Mouse (Mus musculus) testis, postnatal 14 days (tissue): Measurements from ENCODE around the gene Iqcf3.
"Not testable (repeated sequence)": the region's sequence is repeated elsewhere in the genome, so short reads cannot be mapped to it uniquely, and the experiment has no call there.

Experiments used
- DNase-seq: peaks from one replicate; pipeline ENCODE4 v3.0.0; 2021; ENCODE audit warnings: low spot score

Iqcf3 gene

DNA sequence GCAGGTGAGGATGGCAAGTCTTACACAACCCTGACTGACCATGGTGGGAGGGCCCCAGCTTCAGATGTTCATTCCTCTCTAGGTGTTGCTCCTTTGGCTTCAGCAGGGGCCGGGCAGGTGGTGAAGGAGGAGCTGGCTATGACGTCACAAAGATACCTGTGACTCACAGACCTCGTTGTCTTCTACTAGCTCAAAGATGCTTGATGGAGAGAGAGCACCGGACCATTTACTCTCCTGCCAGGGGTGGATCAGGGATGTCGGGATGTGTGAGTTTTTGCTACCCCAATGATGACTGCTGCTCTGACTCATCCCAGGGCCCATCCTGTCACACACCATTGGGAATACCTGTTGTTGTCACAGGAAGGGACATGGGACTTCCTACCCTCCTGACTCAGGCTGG lies at the start of gene Iqcf3:
TSS of gene Iqcf3 (minus strand) at position 101 of the 400 bp plus-strand sequence.
- DNase-seq = no peak

DNA sequence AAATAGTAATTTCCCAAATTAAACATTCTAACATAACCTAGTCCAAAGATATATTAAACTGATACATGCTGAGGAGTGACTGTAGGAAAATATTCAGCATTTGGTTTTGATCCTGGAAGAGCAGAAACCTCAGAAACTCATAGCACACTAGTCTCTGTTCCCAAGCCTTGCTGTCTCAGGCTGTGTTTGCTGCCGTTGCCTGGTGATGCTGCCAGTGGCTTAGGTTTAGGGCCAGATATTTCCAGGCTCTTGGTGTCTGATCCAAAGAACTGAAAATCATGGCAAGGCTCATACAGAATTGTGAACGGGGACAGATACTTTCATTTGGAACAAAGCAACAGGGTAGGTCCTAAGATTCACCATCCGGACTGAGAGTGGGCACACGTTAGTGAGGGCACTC lies 49.3 kb upstream of the Iqcf3 start:
- DNase-seq = no peak

DNA sequence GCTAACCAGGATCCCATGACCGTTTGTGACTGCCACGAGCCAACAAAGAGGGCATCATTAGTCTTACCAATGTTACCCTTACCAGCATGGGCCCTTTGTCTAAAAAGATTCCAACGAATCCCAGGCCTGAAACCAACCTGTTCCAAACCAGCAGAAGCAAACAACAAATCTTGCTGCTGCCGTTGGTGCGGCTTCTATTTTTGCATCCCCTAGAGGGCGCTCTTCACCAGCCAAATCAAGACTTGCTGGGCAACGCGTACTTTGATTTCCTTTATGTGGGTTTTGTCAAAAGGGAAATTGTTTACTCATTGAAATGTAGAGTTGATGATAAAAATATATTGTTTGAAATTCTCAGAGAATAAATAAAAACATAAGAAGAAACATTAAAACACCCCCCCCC lies 39.1 kb upstream of the Iqcf3 start:
- DNase-seq = peak; percentile 59

DNA sequence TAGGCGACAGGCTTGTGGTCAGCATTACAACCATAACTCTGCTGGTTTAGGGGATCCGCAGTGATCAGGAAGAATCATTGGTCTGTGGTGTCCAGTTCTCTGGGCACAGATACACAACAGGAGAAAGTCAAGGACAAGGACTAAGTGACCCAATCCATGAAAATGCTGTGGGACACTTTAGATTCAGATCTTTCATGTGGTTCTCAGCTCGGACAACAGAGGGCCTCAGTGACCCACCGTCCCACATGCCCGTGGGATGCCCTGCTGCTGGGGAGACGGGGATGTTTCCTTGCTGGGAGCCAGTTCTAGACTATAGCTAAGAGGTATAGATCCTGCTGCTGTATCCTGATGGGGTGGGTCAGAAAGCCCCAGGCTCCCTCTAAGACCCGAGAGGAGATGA lies 37.0 kb upstream of the Iqcf3 start:
- no peak for DNase-seq

DNA sequence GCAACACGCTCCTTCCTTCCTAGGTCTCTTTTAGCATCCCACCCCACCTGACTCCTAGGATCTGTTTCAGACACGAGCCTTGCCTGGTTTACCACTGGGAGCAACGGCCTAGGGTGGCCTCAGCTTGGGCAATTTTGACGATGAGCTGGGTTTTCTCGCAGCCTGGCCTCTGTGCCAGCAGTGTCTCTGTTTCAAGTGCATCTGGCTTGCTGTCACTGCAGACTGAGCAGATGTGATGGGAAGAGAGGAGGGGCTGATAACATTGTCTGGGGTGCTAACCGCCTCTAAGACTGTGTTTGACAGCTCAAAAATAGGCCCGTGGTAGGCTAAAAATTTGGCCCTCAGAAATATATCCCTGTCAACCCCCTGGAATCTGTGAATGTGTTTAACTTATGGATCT lies 34.4 kb upstream of the Iqcf3 start:
- no peak for DNase-seq

DNA sequence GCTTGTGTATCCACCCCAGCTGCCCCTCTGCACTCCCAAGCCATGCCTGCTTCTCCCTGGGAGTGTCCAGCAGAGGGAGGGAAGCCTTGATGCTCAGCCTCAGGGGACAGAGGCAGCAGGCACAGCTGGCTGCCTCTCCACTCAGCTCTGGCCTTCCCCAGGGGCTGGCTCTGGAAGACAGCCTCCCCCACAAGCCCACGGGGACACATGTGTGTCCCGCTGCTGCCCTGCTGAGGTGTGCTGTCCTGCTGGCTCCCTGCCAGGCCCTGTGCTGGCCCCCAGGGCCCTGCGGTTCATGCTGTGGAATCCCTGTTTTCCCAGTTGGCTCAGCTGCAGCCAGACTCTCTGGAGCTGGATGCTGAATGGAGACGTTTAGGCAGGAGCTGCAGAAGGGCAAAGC lies 34.0 kb upstream of the Iqcf3 start:
- not testable (repeated sequence) for DNase-seq

DNA sequence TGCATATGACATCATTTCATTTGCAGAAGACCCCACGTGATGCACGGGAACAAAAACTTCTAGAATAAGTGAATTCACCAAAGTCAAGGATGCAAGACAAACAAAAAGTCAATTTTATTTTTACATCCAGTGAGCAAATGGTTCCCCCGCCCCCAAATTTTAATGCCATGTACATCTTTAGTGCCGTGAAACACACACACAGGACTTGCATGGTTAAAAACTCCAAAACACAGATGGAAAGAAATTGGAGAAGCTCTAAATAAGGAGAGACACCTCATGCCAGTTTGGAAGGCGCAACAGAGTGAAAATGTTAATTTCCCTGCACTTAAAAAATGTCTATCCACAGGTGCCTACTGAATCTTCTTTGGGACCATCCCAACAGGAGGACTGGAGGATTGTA lies 30.7 kb upstream of the Iqcf3 start:
- DNase-seq = no peak

DNA sequence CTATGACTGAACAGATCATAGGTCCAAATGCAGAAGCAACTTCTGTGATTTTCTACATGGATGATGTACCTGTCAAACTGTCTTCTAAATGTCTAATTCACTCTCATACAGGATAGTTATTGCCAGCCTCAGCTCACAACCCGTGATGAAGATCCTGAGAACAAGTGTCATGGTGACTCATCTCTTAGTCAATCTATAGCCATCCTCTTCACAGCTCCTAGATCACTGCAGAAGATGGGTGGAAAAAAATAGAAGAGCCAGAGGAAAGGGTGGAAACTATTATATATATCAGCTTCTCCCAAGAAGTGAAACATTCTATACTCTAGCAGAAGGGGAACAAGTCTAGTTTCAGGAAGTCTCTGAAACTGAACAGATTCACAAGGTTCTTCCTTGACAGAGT lies 21.1 kb upstream of the Iqcf3 start:
- no peak for DNase-seq

DNA sequence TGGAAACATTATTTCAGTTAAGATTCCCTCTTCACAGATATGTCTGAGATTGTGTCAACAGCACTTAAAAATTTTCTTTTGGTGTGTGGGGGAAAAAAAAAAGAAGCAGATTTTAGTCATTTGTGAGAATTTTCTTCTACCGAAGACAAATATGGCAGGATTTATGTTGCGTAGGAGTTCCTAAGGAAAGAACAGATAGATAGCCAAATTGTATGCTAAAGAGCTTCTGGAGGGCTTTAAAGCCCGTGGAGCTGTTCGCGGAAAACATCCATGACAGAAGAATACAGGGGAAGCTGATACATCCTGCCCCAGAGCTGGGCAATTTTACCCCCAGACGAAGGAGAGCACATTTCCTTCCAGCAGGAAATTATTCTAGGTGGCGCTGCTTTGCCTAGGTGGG lies 18.6 kb upstream of the Iqcf3 start:
- DNase-seq = no peak

DNA sequence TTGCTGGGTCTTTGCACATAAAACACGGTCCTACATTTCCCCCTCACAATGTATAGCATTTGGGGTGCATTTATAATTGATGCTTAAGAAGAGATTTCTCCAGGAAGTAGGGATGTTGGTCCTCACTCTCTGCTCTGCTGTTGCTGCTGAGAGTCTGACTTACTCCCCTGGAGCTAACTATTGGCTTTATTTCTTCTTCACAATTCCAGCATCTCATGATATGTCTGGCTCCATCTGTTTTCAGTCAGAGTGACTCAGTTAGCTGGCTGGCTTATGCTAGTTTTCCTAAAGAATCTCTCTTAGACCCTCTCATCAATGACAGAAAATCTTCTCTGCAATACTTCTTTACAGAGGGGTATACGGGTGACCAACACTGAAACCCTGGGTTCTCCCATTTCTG lies 14.7 kb upstream of the Iqcf3 start:
- no peak for DNase-seq

DNA sequence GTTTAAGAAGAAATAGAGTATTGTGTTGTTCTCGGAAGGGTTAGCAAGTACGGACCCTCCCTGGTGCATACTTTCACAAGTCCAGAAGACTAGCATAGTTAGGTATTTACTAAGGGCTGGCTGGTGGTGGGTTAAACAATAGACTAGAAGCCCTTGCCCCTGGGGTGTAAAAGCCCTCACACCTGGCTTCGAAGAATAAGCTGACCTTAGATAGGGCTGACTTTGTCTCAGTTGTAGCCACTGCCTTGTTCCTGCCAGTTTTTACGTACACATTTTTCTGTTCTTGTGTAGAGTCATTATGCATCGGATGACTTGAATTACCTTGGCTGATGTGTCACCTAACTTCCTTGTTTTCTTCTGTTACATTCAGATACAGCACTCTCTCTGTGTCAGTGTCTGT lies 11.9 kb upstream of the Iqcf3 start:
- DNase-seq = no peak

DNA sequence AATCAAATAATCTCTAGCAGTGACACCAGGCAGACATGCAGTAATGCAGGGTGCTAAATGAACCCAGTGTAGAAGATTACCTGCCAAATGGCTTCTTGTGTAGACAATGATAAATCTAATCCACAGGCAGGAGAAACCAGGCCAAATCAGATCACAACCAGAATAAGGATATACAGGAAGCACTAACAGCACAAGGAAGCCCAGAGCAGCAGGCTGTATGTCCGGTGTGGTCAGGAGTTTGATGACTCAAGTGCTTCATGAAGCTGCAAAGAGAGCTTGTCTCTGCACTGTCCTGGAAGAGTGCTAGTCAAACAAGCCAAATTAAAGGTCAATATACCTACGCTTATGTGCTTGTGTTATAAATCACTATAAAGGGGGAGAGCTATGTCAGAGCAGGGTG lies 10.8 kb upstream of the Iqcf3 start:
- DNase-seq = no peak

DNA sequence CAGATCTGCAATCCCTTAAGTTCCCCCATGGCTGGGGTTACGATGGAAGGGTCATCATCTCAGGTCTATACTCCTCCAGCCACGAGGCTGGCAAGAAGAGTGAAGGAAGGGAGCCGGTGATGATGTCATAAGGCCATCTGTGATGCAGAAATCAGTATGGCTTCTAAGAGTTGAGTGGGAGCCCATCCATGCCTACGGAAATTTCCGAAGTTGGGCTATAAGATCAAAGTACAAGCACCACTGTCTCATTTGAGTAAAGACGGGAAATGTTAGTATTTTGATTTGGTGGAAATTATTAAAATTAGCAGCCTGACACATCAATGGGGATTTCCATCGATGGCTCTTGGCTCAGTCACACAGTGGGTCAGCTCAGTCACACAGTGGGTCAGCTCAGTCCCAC lies 9.5 kb upstream of the Iqcf3 start, which contains the start of gene Iqcf4:
TSS of gene Iqcf4 (minus strand) at position 101 of the 400 bp plus-strand sequence.
- DNase-seq = no peak

DNA sequence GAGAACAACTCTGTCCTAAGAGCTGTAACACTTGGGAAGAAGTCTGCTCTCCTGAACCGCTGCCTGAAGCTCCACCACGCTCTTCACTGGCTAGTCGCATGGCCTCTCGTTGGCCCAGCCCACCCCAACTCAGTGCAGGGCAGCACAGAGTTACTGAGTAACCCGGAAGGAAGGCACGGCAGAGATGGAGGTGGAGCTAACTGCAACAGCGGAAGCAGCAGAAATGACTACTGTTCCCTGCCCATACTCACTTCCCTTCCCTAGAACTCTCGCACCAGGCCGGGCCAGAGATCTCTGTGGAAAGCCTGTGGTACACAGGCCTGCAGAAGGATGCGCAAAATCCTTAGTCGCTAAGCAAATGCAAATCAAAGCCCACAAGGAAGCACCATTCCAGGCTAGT lies 5.0 kb upstream of the Iqcf3 start:
- DNase-seq = no peak

DNA sequence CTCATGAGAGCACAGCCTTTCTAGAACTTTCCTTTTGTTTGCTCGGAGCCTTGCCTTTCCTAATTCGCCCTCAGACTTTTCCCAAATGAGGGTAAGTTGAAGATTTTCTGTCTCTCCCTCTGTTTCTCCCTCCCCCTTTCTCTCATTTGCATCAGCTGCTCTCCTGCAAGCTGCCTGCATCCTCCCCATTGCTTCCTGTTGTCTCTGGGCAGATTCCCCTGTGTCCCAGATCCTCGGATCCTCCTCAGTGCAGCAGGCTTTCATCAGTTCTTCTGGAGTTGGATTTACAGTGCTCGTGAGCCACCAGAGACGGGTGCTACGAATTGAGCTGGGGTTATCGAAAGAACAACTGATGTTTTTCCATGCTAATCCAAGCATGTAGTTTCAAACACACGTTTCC lies 2.6 kb upstream of the Iqcf3 start:
- no peak for DNase-seq

DNA sequence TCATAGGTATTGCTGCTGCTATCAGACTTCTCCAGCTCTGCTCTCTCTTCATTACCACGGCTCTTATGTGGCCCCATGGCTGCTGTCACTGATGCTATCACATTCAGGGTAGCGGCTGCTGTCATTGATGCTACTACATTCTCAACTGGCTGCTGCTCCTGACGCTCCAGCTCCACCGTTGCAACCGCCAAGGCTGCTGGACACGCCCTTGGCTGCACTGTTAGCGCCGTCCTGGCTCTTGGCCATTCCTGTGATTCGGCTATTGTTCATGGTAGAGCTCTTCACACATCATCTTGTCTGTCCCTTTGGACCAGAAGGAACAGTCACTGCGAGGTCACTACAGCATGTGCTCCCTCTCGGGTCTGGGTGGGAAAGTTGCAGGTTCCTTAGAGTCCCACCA lies 860 bp upstream of the Iqcf3 start:
- DNase-seq = no peak

DNA sequence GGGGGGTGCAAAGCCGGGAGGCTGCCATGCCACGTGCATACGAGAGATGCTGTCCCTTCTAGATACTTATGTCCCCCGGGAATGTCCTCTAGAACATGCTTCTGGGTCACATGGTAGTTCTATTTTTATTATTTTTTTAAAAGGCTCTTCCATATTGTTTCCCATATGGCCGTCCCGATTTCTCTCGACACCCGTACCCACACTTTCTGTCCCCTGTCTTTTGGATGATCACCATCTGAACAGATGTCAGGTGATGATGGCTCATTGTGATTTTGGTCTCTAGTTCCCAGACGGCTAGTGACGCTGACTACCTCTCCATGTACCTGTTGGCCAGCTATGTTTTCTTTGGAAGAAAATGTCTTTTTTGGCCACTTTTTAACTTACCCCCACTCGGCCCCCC lies 26.5 kb downstream of the Iqcf3 start:
- no peak for DNase-seq

DNA sequence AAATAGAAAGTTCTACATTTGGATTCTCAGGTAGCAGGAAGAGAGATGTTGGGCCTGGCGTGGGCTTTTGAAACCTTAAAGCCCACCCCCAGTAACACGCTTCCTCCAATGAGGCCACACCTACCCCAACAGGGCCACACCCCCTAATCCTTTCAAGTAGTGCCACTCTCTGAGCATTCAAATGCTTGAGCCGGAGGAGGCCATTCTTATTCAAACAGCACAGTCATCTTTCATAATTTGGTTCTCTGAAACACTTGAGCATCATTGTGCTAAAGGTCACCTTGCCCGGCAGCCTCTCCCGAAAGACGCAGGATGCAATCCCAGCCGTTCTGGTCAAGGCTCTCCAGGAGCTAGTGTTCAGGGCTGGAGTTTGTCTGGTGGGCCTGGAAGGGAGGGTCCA lies 27.1 kb downstream of the Iqcf3 start:
- peak; percentile 19 for DNase-seq

DNA sequence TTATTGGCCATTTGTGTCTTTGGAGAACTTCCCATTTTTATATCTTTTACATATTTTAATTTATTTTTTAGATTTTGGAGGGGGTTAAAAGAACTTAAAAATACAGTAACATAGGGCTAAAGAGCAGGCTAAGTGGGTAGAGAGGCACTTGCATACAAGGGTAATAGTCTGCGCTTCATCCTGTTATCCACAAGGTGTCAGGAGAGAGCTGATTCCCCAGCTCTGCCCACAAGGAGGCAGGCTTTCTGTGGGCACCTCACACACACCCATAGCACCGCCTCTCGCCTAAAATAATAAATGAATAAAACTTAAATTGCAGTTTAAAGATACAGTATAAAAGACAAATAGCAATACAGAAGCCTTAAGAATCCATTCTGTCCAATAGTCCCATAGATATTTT lies 29.6 kb downstream of the Iqcf3 start:
- DNase-seq = no peak

DNA sequence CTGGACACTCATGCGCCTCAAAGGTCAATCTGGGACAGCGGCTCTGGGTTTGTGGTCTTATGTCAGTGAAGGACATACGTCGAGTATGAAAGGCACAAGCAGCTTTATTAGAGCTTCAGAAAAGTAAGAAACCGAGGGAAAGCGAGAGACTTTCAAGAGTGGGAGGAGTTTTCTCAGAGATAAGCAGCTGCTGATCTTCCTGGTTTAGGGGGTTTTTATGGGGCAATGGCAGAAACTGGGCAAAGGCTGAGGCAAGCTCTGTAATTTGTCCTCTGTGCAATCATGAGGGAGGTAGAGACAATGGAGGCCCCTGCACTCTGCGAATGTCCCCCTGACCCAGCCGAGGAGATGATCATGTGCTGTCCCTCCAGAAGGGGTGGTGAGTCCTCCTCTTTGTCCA lies 41.5 kb downstream of the Iqcf3 start:
- DNase-seq = no peak

DNA sequence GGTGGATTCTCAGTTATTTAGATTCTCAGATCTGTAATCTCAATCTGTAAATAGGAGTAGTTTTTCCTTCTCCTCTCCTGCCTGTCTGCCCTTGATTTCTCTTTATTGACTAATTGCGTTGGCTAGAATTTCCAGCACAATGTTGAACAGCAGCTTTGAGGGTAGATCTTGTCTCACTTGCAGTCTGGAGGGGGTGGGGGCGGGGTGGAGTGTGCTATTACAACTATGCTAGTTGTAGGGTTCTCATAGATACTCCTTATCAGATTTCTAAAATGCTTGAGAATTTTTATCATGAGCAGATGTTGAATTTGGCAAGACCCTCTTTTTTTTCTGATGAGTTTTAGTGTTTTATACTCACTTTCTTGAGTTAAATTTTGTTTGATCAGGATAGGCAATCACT lies 42.0 kb downstream of the Iqcf3 start:
- DNase-seq = no peak

DNA sequence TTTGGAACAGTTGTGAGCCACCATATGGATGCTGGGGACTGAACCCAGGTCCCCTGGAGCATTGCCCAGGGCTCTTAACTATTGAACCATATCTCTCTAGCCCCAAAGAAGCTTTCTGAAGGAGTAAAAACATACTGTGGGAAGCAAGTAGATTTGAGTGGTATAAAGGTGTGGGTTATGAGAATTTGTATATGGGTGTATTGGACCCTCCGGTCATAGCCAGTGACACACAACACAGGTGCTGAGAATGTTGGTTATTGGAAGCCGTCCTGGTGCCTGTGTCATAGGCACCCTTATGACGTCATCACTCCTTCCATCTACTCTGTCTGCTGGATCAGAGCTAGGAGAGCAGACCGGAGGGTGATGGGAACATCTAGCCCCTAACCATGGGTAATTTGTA lies 47.2 kb downstream of the Iqcf3 start, which contains the start of gene Iqcf5:
TSS of gene Iqcf5 (plus strand) at position 301 of the 400 bp plus-strand sequence.
- no peak for DNase-seq

DNA sequence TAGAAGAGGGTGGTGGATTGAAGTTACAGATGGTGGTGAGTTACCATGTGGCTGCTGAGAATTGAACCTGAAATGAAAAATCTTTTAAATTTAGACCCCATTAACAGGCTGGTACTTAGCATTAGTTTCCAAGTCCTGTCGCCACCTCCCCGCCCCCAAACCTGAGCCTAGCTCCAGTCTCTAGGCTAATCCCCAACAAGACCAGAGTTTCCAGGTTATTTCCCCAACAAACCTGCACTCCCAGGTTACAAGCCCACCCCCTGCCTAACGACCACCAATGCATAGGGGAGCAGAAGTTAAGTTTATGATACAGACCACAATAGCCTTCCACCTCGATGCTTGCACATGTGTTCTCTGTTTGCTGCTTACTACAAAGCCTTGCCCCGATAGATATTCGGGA lies 47.9 kb downstream of the Iqcf3 start:
- DNase-seq = no peak

DNA sequence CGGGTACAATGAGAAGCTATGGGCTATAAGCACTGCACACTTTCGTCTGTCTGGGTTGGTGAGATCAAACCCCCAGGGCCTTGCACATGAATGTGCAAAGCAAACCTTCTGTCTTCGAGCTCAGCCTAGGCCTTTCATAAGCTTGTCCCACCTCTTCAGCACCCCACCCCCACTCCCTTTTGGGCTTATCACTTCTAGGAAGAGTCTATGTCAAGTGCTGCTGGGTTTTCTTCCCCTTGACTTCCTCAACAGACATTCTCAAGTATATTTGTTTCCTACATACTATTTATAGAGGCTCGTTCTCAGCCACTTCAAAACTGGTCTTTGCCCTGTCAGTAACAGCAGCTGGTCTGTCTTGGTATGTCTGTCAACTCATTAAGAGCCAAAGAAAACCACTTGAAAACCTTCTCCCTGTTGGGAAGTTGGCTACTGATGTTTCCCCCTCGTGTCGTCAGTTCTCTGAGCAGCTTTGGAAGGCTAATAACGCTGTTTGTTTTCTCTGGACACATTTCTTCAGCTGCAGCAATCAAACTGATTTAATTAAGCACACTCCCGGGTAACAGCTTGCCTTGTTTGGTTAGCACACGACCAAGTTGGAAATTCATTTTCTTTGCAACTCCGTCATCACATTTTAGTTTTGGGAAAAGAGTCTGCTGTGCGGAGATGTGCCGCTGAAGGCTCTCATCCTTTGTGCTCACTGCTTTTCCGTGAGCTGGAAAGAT lies 48.5 kb downstream of the Iqcf3 start:
- DNase-seq = no peak

DNA sequence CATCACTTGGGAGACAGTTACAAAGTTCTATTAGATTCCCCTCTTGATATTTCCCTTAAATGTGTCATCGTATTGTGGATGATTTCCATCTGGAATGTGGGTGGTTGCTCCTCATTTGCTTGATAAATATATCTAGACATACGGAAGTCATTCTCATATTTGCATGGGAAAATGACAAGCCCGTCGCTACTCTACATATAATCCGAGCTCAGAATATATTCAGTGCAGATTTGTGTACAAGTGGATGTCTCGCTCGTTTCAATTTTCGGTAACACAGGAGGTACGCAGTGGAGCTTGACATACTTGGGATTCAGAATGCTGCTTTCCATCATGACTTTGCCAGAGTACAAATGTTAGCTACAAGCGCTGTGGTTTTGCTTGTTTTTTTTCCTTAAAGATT lies 52.1 kb downstream of the Iqcf3 start:
- no peak for DNase-seq
